Mouse (Mus musculus) forelimb bud, embryonic 11.5 days (tissue): ENCODE results near the gene Grb10.

Experiments
- DNase-seq: peaks from one replicate; pipeline ENCODE4 v3.0.0-alpha.2; 2012; ENCODE audit warnings: low read depth, low spot score

Grb10 gene

DNA sequence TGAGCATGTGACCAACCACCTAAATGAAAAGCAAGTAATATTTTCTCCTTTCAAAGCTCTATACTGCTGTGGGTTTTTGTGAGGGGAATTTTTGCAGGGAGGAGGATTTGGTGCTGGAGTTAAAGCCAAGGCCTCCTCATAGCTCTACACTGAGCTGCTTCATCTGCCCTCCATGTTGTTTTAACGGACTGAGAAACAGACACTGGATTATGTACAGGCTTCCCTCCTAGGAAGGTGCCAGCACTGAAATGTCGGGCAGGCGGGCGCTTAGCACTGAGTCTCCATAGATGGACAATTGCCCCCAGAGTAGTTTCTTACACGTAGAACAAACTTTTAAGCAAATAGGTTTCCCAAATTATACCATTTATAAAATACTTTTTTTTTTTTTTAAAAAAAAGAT is 4.1 kb downstream of the Grb10 start:
- DNase-seq, result peak; percentile 40

DNA sequence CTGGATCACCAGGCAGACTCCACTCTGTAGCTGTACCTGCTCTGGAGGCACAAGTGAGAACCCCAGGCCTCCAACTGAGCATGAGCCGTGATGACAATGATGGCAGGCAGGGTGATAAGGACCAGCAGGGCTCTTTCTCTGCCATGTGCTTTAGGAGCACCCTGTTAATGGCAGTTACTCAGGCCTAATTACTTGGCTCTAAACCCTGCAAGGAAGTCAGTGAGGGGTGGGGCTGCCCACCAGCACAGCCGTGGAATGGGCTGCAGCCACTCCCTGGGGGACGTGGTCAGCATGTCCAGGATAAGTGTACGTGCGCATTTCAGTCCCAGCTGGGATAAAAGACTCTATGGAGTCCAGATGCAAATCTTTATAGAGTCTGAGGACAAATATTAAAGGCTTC is 5.7 kb downstream of the Grb10 start:
- DNase-seq, result no peak

DNA sequence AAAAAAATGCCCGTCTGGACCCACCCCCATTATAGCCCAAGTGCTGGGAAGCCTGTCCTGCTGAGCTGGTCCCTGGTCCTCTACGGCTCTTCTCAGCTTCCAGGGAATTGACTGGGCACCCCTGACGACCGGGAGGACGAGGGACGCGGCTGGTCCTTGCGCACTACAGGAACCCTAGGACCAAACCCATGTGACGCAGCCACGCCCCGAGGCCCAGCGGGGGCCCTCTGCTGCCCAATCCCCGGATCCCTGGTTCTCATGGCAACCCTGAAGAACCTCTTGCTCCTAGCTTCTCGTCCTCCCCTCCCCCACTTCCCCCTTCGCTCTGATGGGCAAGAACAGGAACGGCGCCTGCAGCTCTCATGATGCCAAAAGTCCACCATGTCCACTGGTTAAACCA is 11.8 kb downstream of the Grb10 start:
- no peak for DNase-seq

DNA sequence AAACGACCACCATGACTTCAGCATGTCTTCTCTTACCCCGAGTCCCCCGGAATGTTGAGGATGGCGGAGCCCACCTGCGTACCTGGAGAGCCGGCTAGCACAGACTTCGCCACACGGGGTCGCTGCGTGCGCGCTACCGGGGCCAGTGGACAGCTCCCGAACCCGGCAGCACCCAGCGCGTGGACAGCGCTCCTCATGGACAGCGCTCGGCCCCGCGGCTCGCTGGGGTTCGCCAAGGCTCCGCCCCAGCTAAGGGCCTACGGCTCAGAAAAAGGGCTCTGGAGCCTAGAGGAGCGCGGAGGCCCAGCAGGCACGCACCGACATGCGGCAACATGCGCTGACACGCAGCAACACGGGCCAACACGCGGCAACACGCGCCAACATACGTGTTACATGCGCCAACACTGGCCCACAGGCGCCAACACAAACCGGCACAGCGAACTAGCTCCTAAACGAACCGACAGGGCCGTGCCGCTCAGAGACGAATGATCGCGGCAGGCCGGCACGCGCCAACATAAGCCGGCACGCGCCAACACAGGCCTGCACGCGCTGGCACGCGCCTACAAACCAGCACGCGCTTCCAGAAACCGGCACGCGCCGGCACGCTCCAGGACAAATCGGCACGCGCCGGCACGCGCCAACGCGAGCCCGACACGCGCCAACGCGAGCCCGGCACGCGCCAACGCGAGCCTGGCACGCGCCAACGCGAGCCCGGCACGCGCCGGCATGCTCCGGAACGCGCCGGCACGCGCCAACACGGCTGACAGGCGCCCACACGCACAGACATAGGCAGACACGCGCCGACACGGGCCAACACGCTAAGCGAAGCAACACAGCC is 12.5 kb downstream of the Grb10 start:
- DNase-seq, result peak; percentile 73

DNA sequence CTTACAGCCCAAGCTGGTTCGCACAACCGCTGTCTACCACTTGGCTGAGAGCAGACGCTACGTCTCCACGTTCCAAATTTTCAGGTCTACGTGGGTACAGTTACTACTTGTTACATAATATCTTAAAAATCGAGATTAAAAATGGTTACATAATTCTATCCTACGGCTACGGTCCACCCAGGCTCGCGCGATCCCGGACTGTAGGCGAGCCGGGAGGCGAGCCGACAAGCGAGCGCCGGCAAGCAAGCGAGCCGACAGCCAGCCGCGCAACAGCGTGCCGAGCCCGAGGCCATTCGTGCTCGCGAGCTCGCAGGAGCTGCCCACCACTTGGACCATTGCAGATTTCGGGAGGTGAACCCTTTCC is 13.1 kb downstream of the Grb10 start:
- no peak for DNase-seq

DNA sequence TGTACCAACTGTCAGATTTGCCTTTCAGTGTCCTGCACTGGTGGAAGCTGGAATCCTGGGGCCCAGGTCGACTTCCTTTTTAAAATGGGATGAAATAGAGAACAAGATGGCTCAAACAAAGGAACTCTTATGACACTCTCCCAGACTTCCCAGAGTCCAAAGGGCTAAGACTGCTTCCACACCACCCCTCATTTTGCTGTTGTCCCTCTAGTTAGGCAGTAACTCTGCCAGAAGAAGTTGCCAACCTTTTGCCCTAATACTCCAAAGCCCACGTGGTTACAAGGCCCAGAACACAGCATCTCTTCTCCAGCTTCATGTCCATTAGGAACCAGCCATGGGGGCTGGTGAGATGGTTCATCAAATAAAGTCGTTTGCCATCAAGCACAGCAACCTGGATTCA is 15.4 kb downstream of the Grb10 start:
- DNase-seq, result no peak

DNA sequence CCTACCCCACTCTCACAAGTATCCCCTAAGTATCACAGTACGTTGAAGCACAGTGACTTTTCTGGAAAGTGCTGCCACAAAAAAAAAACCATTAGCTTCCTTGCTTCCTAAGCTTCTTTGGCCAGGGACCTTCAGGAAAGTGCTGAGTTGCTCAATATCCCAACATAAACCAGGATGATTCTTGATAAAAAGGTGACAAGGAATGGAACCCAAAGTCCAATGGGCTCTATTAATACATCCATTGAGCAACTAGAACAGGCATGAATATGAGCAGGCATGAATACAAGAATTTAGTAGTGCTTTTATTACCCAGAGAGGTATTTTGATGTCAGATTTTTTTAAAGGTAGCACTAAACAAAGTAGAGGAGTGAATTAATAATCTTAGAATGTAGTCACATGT is 18.8 kb downstream of the Grb10 start:
- DNase-seq, result no peak

DNA sequence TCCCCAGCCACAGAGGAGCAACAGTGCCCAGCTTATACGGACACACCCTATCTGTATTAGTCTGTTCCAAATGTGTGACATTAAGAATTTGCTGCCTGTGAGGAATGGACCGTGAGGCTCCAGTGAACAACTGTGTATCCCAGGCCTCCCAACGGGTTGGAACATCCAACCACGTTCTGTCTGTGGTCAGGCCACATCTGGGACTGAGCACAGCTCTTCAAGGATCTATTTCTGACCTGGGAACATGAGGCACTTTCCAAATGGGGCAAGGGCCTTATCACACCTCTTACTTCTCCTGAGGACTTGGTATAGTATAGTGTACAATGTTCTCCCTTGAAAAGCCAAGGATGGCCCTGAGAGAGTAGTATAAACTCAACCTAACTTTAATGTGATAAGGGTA is 19.9 kb downstream of the Grb10 start:
- DNase-seq, result no peak

DNA sequence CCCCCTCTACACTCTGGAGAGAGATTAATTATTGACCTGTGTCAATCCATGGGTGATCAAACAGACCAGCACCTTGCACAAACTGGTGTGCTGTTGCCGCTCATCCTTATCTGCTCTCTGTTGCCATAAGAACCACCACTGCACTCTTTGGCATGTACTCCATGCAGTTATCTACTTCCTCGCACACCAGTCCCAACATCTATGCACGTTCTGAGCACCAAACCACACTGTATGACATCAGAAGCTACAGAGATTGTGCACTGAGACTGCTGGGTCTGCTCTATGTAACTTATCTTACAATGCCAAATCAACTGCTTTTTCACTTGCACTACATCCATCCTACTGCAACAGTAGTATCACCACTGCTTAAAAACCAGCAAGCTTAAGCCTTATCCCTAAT is 28.4 kb downstream of the Grb10 start:
- no peak for DNase-seq

DNA sequence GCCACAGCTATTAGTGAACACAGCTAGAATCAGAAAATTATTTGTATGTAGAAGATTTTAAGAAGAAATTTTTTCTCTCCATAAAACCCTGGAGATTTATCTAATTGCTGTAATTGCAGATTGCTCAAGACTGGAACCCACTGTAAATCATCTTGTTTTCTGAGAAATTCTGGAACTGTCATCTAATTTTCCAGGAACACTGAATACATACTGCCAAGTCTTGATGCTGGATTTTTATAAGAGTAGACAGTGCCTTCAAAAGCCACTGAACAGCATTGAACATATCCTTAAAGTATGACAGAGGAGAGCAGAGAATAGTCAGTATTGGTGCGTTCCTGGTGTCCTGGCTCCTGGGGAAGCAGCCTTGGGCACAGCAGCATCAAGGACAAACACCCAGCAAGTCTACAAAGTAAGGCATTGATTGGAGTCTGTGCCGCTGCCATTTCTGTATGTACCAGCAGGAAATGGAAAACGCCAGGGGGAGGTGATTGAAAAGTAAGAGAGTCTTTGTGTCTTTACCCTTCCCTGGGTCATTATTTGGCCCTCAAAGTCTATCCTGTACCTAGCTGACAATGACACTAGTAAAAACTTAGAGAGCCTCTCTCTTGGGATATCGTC is 38.1 kb downstream of the Grb10 start:
- no peak for DNase-seq

DNA sequence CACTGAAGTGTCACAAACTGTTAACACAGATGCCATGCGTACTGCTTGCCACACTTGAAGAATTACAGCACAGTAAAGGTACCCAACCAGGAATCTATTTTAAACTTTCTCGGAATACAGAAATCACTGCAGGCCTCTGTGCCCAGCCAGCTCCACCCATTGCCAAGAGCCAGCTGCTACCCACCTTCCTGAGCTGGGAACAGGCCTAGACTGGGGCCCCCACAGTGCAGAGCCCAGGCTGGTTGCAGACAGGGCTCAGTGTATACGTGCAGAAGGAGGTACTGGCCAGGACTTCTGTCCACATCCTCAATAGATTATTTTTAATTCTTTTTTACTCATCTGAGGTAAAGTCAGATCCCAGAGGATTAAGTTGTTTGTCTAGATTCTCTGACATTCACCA is 39.6 kb downstream of the Grb10 start:
- DNase-seq, result no peak

DNA sequence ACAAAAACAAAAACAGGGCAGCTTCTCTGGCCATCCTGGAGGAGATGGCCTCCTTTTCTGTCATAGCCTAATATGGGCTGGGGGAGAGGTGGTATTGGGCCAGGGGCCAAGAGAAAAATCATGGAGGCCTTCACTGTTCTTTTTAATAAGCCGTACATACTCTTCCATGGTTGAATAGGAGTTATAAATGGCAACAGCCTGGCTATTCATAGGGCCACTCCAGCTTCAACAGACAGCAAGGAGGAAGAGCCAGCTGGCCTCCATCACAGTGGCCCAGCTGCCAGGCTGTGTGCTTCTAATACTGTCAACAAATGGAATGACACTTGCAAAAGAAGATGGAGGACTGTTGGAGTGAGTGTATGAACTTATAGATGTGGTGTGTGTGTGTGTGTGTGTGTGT is 41.4 kb downstream of the Grb10 start:
- no peak for DNase-seq

DNA sequence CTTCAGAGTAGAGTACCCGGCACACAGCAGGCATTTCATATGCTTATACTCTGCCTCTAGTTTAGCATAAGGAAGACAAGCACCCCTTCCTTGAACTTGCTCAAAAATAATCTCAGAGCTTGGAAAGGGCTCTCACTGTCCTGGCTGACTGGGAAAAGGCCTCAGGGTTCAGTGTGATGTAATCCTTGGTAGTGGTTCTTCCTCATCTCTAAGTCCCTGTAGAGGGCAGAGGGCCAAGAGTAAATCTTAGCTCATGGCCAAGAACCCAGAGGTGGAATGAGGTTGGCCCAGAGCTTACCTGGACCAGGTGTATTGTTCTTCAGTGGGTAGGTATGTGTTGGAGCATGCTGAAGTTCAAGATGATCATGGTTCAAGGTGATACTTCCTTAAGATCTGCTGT is 43.1 kb downstream of the Grb10 start:
- DNase-seq, result no peak

DNA sequence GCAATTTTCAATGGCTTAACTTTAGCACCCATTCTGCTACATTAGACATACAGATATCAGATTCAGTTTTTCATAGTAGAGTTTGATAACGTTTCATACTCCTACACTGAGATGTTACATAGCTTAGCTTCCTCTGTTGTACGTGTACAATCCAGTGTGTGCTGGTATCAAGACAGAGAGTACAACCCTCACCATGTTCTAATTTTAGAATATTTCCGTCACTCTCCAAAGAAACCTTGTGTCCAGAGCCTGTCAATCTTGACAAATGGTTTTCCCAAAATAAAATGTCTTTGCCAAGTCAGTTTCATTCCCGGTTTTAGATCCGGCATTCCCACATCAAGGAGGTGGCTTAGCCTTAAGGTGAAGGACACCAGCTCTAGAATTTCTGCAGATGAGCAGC is 44.7 kb downstream of the Grb10 start:
- no peak for DNase-seq

DNA sequence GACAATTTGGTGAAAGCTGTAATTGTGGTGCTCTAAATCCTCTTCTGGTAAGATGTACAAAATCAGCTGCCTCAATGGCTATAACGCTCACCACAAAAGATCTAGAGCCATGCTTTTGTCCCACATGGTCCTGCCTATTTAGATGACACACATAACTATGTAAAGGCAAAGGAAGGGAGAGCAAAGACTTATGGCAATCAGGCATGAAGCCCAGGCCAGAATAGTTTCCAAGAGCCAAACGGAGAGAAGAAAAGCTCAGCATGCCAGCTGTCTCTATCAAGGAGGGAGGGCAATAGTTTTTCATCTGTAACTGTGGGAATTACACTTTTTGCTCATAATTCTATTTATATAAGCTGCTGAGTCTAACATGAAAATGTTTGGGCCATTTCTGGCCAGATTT is 45.3 kb downstream of the Grb10 start:
- DNase-seq, result no peak

DNA sequence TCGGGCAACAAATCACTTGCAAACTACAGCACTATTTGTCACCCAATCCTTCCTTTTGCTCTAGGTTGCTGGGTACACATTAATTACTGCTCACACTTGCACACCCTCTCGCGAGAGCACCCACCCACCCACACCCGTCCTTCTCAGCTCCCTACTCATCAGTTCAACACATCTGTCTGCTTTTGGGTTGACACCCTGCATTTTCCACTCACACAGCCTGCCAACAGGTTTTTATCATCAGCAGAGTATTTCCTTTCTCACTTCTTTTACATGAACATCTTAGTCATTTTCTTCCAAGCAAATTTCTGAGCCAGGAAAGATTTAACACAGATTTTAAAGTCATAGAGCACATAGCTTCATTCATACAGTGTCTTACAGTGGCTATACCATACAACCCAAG is 48.6 kb downstream of the Grb10 start:
- no peak for DNase-seq

DNA sequence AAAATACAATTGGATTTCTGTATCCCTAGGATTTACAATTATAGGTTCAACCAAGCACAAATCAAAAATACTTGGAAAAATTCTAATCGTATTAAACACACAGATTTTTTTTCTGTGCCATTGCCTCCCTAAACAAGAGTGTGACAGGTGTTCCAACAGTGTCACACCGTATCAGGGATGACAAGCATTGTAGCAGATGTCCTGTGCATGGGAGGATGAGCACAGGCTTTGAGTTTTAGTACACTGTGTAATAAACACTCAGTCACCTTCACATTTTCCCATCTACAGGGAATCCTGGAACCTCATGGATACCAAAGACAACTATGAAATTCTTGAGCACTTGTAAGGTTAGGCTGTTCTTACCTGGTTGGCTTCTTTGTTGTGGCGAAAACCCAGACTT is 51.2 kb downstream of the Grb10 start:
- no peak for DNase-seq

DNA sequence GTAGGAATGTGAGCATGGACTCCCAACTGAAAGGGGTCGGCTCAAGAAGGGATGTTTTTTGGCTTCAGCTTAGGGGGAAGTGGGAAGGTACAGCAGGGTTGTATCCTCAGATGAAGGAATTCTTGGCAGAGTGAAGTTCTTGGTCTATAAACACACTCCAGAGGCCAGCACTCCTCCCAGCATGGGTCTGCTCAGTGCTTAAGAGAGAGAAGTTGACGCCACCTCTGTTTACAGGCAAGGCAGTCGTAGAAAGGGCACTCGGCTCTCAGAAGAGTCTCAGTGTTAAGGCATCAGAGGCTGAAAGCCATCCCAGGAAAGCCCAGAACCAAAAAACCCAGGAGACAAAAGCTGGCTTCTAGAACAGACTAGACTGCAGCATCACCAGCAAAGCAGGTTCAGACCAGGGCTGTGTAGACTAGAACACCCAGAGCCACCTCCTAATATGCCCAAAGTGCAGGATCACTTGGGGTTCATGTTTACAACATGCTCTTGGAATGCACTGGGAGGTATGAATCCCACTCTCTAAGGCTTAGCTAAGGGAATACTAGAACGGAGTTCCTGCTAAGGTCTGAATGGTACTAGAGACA is 59.8 kb downstream of the Grb10 start:
- no peak for DNase-seq

DNA sequence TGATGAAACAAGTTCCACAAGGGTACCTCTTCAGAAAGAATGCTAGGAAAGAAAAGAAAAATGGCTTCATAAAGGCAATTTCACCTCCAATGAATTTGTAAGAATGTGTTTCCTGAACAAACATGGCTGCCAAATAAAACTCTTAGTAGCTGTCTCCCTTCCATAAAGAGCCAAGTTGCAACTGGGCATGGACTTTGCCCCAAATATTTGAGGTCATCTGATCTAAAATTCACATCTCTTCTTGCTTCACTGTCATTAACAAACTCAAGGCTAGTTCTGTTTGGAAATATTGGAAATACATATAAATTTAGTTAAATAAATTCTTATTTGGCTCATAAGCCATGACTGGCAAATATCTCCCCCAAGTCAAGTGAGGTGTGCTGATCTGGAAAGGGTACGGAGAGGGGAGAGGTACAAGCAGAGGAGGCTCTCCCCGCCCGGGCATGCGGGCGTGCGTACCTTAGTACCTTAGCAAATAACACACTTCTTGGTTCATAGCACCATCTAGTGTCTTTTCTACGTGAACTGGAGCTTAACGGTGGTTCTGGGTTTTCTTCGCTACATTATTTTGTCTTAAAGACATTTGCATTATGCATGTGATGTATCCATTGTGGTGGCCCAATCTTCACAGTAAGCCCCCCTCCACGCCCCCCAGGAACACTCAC is 63.8 kb downstream of the Grb10 start:
- peak; percentile 43 for DNase-seq

DNA sequence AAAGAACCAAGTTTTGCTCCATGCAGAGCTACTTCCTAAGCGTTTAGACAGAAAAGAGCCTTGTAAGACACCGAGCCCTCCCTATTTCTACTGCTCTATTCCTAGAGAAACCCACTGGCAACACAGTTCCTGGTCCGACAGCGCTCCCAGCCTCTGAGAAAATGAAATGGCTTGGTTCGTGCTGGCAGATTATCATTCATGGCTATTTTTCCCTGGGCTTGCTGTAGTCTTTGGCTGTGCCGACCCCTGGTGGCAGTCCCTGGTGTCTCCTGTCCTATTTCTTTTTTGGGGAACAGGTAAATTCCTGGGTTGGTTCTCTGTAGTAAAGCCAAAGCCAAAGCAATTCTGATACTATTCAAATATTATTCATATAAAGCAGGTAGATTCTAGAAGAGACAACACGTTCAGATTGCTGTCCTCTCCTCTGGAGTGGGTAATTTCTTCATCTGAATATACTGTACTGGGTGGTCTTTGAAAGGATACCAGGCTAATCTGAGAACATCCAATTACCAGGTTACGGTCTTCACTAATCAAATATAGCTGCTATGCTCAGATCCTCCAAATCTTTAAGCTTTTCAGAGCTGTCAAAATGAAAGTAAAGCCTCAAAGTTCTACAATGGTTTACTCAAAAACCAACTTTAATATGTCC is 65.0 kb downstream of the Grb10 start:
- peak; percentile 84 for DNase-seq

DNA sequence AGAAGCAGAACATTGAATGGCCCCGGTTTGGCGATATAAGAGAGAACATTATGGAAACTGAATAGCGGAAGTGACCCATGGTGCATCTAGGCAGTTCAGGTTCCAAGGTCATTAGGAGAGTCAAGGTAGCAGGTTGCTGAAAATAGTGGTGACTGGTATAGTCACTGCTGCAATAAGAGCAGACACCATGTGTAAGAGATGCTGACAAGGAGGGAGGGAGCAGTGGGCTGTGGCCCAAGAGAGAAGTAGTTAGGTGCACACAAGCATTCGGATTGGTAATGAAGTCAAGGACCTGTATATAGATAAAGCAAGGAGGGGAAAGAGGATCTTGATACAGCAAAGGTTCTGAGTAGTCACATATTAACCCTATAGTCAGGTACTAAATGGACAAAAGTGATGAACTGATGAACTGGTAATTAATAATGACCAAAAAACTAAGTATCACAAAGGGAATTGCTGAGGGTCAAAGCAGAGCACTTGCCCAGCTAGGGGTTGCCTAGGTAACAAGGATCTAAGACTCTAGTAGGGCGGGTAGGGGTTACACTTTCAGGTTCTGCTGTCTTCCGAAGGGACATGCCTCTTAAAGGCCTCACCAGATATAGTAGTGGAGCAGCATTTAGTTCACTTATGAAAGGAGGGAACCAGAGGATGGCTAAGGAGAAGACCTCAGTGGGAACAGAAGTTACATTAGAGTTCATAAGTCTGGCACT is 65.9 kb downstream of the Grb10 start:
- DNase-seq, result no peak

DNA sequence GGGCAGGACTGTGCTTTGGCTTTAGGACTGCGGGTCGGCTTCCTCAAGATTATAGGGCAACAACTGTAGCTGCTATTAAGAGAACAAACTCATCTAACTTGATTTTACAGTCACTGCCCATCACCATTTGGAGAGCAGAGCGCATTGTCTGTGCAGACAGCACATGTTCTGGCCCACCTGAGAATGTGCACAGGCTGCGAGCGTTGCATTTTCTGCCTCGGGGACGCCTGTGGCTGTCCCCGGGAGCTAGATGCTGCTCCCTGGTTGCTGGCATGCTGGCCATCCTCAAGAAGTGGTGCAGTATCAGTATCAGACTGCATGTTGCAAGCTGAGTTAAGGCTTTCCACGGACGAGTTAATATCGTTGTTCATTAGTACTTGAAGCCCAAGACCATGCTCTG is 68.2 kb downstream of the Grb10 start:
- DNase-seq, result no peak
